Mouse (Mus musculus): ENCODE measurements around the gene Creb3l2.

- TF ChIP-seq CTCF (IDR thresholded peaks at IDR 0.05; ENCODE audit: extremely low read depth, insufficient read depth, insufficient read length, insufficient replicate concordance) = no peak
- TF ChIP-seq POLR2A (IDR thresholded peaks at IDR 0.05; ENCODE audit: low read depth, low read length) = no peak
Observed at GRCm38 (mm10) chr6:37439676-37440490, 2.1 kb downstream of the Creb3l2 start.
